Mouse (Mus musculus) right cerebral cortex, adult 18-20 months (tissue): ENCODE results near the gene Tulp2.
"Not testable (repeated sequence)": the region's sequence is repeated elsewhere in the genome, so short reads cannot be mapped to it uniquely, and the experiment has no call there.

Experiments used
- DNase-seq: peaks from one replicate; pipeline ENCODE4 v3.0.0; 2022; ENCODE audit warnings: mixed read lengths

The Tulp2 gene

GRCm38 (mm10) chr7:45523678-45524170 is 42.0 kb downstream of the Tulp2 start:
- no peak for DNase-seq

DNA sequence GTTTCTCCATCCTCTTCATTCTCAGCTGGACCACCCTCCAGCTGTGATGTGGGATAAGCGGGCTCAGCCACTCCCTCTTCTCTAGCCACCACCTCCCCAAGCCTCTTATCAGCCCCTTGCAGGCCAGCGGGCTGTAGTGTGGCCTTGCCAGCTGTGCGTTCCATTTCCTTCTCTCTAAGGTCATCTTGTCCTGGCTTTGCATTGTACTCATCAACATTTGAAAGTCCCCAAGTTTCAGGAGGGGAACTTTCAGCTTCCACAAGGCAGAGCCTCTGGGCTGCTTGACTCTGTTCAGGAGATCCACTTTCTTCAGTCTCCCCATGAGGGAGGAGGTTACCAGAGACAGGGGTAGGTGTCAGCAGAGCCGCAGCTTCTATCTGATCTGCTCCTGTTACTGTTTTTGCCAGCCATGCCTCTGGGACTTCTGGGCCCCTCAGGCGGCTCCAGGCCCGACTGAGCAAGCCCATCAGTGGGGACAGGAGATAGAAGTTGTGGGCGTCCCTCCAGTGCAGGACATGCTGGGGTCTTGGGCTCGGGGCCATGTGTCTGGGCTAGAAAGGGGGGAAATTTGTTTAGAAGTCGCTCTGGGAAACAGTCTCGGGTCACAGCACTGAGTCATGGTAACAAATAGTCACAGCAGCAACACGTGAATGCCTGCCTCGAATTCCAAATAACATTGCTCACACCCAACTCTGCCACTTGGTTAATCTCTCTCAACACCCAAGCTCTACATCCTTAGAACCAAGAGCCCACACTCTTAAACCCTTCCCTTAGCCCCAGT is 43.4 kb downstream of the Tulp2 start:
- no peak for DNase-seq

GRCm38 (mm10) chr7:45525809-45526473 is 44.3 kb downstream of the Tulp2 start, which contains the start of the genes Ppp1r15a and Plekha4:
Gene Ppp1r15a (minus strand): TSS chr7:45526268.
Gene Plekha4 (plus strand): TSS chr7:45526330.
- DNase-seq: peak; percentile 93

DNA sequence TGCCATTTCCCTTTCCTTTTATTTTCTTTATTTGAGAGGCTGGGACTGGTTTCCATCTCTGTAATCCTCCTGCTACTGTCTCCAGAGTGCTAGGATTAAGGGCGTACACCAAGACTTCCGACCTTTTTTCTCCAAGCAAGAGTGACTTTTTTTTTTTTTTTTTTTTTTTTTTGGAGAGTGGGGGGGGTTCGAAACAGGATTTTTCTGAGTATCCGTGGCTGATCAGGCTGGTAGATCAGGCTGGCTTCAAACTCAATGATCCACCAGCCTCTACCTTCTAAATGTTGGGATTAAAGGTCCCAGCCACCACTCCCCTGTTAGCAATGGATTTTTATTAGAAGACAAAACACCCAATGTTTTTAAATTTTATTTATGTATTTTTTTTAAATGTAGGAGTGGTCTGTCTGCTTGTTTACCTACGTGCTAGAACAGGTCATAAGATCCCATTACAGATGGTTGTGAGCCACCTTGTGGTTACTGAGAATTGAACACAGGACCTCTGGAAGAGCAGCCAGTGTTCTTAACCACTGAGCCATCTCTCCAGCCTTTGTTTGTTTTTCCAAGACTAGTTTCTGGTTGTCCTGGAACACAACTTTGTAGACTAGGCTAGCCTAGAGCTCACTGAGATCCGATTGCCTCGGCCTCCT is 44.9 kb downstream of the Tulp2 start:
- no peak for DNase-seq

GRCm38 (mm10) chr7:45527169-45527568 is 45.5 kb downstream of the Tulp2 start:
- DNase-seq: not testable (repeated sequence)

DNA sequence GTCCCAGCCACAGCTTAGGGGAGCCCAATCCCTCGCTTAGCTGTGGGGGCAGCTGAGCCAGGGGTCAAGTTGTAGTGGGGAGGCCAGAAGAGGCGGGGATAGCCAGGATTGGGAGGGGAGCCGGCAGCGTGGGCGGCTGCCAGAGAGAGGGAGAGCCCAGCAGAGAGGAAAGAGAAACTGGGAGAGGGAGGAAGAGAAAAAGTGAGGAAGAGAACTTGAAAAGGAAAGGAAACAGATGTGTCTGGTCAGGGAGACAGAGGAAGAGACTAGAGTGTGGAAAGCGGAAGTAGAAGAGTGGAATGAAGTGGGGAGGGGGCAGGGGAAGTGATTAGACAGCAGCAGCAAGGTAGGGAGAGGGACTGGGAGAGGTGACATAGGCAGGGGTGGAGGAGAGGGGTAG is 47.8 kb downstream of the Tulp2 start:
- DNase-seq: no peak

GRCm38 (mm10) chr7:45530643-45531042 is 49.0 kb downstream of the Tulp2 start:
- no peak for DNase-seq

DNA sequence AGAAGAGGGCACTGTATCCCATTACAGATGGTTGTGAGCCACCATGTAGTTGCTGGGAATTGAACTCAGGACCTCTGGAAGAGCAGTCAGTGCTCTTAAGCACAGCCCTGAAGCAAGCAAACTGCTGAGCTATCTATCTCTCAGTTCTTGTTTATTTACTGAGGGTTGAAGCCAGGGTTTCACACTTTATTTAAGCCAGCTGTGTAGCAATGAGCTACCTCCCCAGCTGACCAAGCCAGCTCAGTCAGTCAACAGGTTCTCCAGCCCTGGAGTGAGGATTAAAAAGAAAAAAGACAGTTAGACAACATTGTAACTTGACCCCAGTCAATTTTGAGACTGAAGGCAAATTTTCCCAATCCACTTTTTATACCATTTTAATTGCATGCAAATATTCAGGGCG is 54.0 kb downstream of the Tulp2 start:
- no peak for DNase-seq

- no peak for DNase-seq
These were observed 55.9 kb downstream of the Tulp2 start for GRCm38 (mm10) chr7:45537602-45538001.

- DNase-seq: peak; percentile 74
These were observed 56.7 kb downstream of the Tulp2 start for GRCm38 (mm10) chr7:45538163-45539041.

- DNase-seq: no peak
These were observed 57.4 kb downstream of the Tulp2 start for GRCm38 (mm10) chr7:45539095-45539494.

- DNase-seq: no peak
These were observed 58.5 kb downstream of the Tulp2 start for GRCm38 (mm10) chr7:45540213-45540612.

DNA sequence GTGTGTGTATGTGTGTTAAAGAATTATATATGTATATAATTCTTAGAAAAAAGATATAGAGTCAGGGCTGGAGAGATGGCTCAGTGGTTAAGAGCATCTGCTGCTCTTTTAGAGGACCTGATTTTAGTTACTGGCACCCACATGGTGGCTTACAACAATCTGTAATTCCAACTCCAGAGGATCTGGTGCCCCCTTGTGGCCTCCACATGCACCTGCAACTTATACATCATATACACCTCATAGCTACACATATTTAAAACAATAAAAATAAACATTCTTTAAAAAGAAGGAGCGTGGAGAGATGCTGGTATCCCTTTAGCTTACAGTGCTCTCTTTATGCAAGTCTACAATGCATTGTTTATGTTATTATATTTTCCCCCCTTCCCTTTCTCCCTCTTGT is 62.8 kb downstream of the Tulp2 start:
- no peak for DNase-seq

- no peak for DNase-seq
These were observed 68.2 kb downstream of the Tulp2 start for GRCm38 (mm10) chr7:45549641-45550436.

GRCm38 (mm10) chr7:45550821-45551511 is 69.3 kb downstream of the Tulp2 start:
- DNase-seq: no peak

DNA sequence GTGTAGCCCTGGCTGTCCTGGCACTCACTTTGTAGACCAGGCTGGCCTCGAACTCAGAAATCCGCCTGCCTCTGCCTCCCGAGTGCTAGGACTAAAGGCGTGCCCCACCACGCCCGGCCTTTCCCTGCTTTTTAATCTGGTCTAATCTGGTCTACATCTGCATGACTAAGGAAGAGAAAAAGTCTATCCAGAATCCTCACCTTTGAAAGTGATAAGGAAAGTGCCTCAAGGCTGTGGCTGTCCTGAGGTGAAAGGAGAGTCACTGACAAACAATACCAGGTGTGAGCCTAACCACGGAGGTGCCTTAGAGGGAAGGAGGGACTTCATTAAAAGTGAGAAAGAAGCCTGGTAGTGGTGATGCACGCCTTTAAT is 69.8 kb downstream of the Tulp2 start:
- no peak for DNase-seq

- DNase-seq: no peak
These were observed 71.8 kb downstream of the Tulp2 start for GRCm38 (mm10) chr7:45553519-45553918.

DNA sequence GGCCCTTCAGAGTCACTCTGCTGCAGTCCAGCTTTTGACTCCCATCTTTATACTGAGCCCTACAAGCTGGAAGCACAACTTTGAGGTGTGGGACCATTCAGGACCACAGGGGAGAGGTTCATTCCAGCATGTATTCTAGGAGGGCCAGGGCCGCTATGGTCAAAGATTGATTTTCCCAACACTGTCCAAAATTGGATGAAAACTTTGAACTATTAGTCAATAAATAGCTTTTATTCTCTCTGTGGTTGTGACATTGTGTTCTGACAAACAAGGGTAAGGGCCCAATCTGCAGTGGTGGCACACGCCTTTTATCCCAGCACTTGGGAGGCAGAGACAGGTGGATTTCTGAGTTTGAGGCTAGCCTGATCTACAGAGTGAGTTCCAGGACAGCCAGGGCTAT is 72.3 kb downstream of the Tulp2 start:
- DNase-seq: no peak

DNA sequence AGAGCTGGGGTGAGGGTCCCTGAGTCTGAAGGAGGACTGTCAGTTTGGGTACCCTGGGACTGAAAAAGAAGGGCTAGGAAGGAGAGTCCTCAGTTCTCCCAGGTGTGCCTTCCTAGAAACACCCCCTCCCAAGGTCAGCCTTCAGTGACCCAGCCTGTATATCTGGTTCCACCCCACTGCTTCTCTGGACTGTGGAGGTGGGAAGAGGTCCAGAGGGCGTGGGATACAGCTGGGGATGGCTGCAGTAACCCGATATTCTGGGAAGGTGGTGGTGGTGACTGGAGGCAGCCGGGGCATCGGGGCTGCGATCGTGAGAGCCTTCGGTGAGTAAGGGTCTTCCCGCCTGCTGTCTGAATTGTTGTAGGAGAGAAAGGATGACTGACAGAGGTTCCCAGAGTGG is 73.1 kb downstream of the Tulp2 start, which contains the start of gene Hsd17b14:
Hsd17b14 (plus strand) TSS at position 150 of the 400 bp plus-strand sequence.
- no peak for DNase-seq

DNA sequence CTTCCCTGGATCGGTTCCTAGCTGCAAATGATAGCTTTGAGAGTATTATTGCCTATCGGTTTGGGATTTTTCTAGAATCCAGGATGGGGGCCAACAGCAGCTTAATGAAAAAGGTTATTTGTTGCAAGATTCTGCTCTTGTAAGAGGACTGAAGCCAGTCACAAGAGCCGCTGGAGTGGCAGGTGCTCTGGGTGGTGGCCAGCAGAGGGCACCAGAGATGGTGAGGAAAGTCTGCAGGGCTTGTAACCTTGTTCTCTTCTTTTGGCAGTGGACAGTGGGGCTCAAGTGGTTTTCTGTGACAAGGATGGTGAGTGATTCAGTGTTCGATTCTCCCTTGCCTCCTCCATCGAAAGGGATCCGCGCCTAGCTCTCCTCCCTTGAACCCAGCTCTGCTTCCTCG is 74.1 kb downstream of the Tulp2 start:
- peak; percentile 77 for DNase-seq

- DNase-seq: no peak
These were observed 77.2 kb downstream of the Tulp2 start for GRCm38 (mm10) chr7:45558907-45559306.
